Mouse (Mus musculus): Measurements from ENCODE around the gene Fam193a.

DNA sequence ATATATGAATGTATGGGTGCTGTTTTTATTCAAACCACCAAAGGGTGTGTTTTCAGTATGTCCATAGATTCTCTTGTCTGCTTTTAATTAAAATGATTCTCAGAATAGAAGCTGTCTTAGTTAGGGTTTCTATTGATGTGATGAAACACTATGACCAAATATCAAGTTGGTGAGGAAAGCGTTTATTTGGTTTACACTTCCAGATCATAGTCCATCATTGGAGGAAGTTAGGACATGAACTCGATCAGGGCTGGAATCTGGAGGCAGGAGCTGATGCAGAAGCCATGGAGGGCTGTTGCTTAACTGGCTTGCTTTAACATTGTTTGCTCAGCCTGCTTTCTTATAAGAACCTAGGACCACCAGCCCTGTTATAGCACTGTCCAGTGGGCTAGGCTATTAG is 12.0 kb downstream of the Fam193a start:
- TF ChIP-seq CTCF (IDR thresholded peaks at IDR 0.05; ENCODE audit: low read depth) (no peak), EP300 (IDR thresholded peaks at IDR 0.05; ENCODE audit: low read depth) (no peak)
